Mouse (Mus musculus) gastrocnemius, postnatal 36 days (tissue): ENCODE results near the gene Asf1a. TPM values are rescaled to one million over a fixed set of nuclear protein-coding genes. Genes with fewer than 3 reads are reported as not detected.
"Not testable (repeated sequence)": the region's sequence is repeated elsewhere in the genome, so short reads cannot be mapped to it uniquely, and the experiment has no call there.

Experiments
- DNase-seq, 2 experiments: peaks; one replicate each; pipeline ENCODE4 v3.0.0; 2022
- intact Hi-C: fragments of 180-260 bp; cut with DNase I; formaldehyde crosslinking; loops from one replicate; pipeline ENCODE4 v1.15.1; 2025
- long read RNA-seq, 2 experiments: library from polyadenylated mRNA; stranded (forward); transcript quantifications; one replicate each; pipeline ENCODE4 v2.0.0; 2021
- total RNA-seq, 2 experiments: library from RNA; stranded (reverse); gene quantifications; 2 replicates each; pipeline ENCODE4 v1.2.3; 2021

Asf1a gene
- 10 to 100 TPM; 17.4 to 23.4 TPM for total RNA-seq
- long read RNA-seq, experiment 1, transcript Asf1a-201 (4 exons, 2,201 nt): major isoform, 22 of 23 reads
- long read RNA-seq, experiment 1, partial matches to known transcripts: 0 of 23 reads
- long read RNA-seq, experiment 1, other reads (novel, unspliced or antisense): 1 of 23 reads
- long read RNA-seq, experiment 2, transcript Asf1a-201 (4 exons, 2,201 nt): major isoform, 30 of 30 reads
- long read RNA-seq, experiment 2, partial matches to known transcripts: 0 of 30 reads
- long read RNA-seq, experiment 2, other reads (novel, unspliced or antisense): 0 of 30 reads

GRCm38 (mm10) chr10:53596677-53597120, at the start of gene Asf1a:
Asf1a (plus strand) TSS chr10:53596757.
- intact Hi-C loops: no loop called here
- DNase-seq: peak; percentile 91 to 94

GRCm38 (mm10) chr10:53562001-53562400, 34.6 kb upstream of the Asf1a start:
- DNase-seq: no peak
- intact Hi-C loops: no loop called here

- intact Hi-C loops: no loop called here
- no peak for DNase-seq
Measured at GRCm38 (mm10) chr10:53565538-53565937, 31.0 kb upstream of the Asf1a start.

- intact Hi-C loops: no loop called here
- DNase-seq: no peak
Measured at GRCm38 (mm10) chr10:53568531-53568930, 28.0 kb upstream of the Asf1a start.

- no peak for DNase-seq
Measured at GRCm38 (mm10) chr10:53580137-53580536, 16.4 kb upstream of the Asf1a start.

GRCm38 (mm10) chr10:53580621-53581081, 15.9 kb upstream of the Asf1a start:
- peak; percentile 27 to 31 for DNase-seq
- intact Hi-C loops: no loop called here

More at GRCm38 (mm10) chr10:53580137-53580536, 16.4 kb upstream of the Asf1a start:
- intact Hi-C loops: no loop called here

GRCm38 (mm10) chr10:53581087-53581486, 15.5 kb upstream of the Asf1a start:
- DNase-seq: no peak
- intact Hi-C loops: no loop called here

- intact Hi-C loops: no loop called here
- no peak for DNase-seq
Measured at GRCm38 (mm10) chr10:53585777-53586176, 10.8 kb upstream of the Asf1a start.

- DNase-seq: peak in 1 of 2 experiments; percentile 66
- intact Hi-C loops: no loop called here
Measured at GRCm38 (mm10) chr10:53595744-53596676, 547 bp upstream of the Asf1a start.

- intact Hi-C loops: no loop called here
Measured at GRCm38 (mm10) chr10:53597121-53597881, 744 bp downstream of the Asf1a start.

GRCm38 (mm10) chr10:53598821-53599220, 2.3 kb downstream of the Asf1a start:
- intact Hi-C loops: loop anchor here (2.0 kb wide), 1 partner anchor 30 kb away; no protein-coding TSS in a partner anchor
- DNase-seq: no peak

More at GRCm38 (mm10) chr10:53597121-53597881, 744 bp downstream of the Asf1a start:
- DNase-seq: peak in 1 of 2 experiments; percentile 19

- intact Hi-C loops: no loop called here
- no peak for DNase-seq
Measured at GRCm38 (mm10) chr10:53605328-53605727, 8.8 kb downstream of the Asf1a start.

- intact Hi-C loops: no loop called here
- no peak for DNase-seq
Measured at GRCm38 (mm10) chr10:53608274-53608673, 11.7 kb downstream of the Asf1a start.

GRCm38 (mm10) chr10:53612172-53612571, 15.6 kb downstream of the Asf1a start:
- intact Hi-C loops: no loop called here
- no peak for DNase-seq

- no peak for DNase-seq
- intact Hi-C loops: no loop called here
Measured at GRCm38 (mm10) chr10:53613955-53614354, 17.4 kb downstream of the Asf1a start.

GRCm38 (mm10) chr10:53615850-53616616, 19.5 kb downstream of the Asf1a start:
- intact Hi-C loops: no loop called here
- no peak for DNase-seq

- intact Hi-C loops: loop anchor here (2.0 kb wide), 1 partner anchor 31 kb away; no protein-coding TSS in a partner anchor
- peak; percentile 76 to 84 for DNase-seq
Measured at GRCm38 (mm10) chr10:53629247-53629917, 32.8 kb downstream of the Asf1a start.

- peak; percentile 86 to 96 for DNase-seq
- intact Hi-C loops: loop anchor here (2.0 to 10.0 kb wide), 2 partner anchors 31 to 165 kb away; no protein-coding TSS in a partner anchor
Measured at GRCm38 (mm10) chr10:53629918-53630250, 33.3 kb downstream of the Asf1a start.

- intact Hi-C loops: loop anchor here (10.0 kb wide), 1 partner anchor 164 kb away; no protein-coding TSS in a partner anchor
- DNase-seq: not testable (repeated sequence)
Measured at GRCm38 (mm10) chr10:53630339-53630738, 33.8 kb downstream of the Asf1a start, which contains the start of gene Mcm9. Mcm9 (minus strand) TSS chr10:53630439.
